Mouse (Mus musculus) mouse trophoblast stem cell (cell line): ENCODE results near the gene Lbhd1.
"Not testable (repeated sequence)": the region's sequence is repeated elsewhere in the genome, so short reads cannot be mapped to it uniquely, and the experiment has no call there.

Experiments
- in situ Hi-C, 2 experiments: fragments of 300-500 bp; cut with MseI, MboI; formaldehyde crosslinking; loops; 2 replicates in 1 of 2; 3 replicates in 1 of 2; pipeline ENCODE4 v1.15.1; 2025

Gene Lbhd1

GRCm38 (mm10) chr19:8871267-8872186, 12.0 kb upstream of the Lbhd1 start, which contains the start of gene Ubxn1:
TSS of gene Ubxn1 (plus strand) at chr19:8871496.
- in situ Hi-C loops = no loop called here

GRCm38 (mm10) chr19:8872266-8872840, 11.2 kb upstream of the Lbhd1 start:
- in situ Hi-C loops = no loop called here

GRCm38 (mm10) chr19:8875031-8875430, 8.5 kb upstream of the Lbhd1 start:
- in situ Hi-C loops = no loop called here

- in situ Hi-C loops = no loop called here
These were observed 3.1 kb upstream of the Lbhd1 start, which contains the start of gene Uqcc3 for GRCm38 (mm10) chr19:8880311-8881033. TSS of gene Uqcc3 (minus strand) at chr19:8880923.

DNA sequence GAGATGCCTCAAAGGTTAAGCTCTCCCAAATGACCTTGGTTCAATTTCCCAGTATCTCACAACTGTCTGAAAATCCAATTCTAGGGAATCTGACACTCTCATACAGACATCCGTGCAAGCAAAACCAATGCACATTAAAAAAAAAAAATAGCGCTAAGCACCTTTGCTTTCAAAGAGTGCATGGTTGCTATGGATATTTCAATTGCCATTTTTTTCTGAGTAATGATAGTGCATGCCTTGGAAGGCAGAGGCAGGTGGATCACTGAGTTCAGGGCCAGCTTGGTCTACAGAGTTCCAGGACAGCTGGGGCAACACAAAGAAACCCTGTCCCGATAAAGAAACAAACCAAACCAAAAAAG, 2.5 kb upstream of the Lbhd1 start:
- in situ Hi-C loops = no loop called here

GRCm38 (mm10) chr19:8886916-8887584, 3.5 kb downstream of the Lbhd1 start:
- in situ Hi-C loops = no loop called here

DNA sequence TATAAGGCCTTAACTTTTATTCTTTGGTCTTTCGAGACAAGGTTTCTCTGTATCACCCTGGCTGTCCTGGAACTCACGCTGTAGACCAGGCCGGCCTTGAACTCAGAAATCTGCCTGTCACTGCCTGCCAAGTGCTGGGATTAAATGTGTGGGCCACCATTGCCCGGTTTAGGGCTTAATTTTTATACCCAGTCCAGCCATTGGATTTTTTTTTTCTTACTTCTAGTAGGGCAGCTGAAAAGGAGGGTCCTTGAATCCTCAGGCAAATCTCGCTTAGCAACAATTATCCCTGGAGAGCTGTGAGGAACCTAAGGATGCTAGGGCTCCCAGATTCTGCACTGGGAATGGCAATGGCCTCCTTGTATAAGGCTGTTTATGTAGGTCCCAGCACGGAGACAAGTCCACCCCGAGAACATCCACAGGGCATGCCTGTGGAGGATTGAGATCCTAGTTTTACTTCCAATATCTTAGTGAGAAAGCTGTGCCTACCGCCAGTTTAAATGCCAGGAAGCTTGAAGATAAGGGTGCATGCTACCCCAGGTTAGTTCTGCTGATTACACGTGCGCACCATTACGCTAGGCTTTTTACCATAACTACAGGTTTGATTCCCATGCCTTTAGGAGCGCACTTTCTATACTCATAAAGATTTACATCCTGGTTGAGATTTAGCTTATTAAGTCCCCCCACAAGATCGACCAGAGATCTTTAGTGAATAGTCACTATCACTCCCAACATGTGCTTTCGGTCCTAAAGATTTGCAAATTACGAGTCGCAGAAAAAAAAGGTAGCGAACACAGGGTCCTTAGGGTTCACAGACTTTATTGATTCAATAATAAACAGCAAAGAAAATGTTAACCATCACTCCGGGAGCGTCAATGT, 4.3 kb downstream of the Lbhd1 start:
- in situ Hi-C loops = no loop called here

DNA sequence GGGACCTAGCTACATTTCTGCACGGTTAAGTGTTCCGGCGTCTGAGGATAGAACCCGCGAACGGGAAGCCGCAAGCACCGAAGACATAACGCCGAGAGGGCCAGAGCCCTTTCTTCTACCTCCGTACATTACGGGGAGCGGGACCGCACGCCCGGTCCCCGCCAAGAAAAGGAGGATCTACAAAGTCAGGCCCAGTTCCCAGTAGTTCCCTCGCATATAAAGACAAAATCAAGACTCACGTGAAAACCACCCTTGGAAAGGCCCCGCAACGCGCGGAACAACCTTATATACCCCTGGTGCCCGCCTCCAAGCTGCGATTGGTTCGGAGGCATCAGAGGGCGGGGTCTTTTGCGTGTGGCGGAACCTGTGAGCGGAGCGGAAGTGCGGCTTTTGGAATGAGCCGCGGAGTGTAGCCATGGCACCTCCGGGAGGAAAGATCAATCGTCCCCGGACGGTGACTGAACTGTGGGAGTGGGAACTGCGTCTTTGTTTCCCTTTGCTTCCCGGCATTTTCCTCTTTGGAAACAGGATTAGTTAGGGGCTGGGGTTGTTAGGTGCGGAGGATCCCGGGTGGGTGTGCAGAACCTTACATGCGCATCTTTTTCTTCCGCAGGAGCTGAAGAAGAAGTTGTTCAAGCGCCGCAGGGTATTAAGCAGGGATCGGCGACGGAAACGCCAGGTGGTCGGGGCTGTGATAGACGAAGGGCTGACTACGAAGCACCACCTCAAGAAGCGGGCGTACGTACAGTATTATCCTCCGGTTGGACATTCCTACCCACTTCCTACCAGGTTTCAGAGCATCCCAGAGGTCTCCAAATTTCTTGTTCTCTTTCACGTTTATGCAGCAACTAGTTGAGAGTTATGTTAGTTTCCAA, 5.2 kb downstream of the Lbhd1 start, which contains the start of the genes 1810009A15Rik and Gm49416:
1810009A15Rik (plus strand) TSS at position 343 of the 875 bp plus-strand sequence.
Gm49416 (plus strand) TSS at position 416 of the 875 bp plus-strand sequence.
- in situ Hi-C loops = no loop called here

DNA sequence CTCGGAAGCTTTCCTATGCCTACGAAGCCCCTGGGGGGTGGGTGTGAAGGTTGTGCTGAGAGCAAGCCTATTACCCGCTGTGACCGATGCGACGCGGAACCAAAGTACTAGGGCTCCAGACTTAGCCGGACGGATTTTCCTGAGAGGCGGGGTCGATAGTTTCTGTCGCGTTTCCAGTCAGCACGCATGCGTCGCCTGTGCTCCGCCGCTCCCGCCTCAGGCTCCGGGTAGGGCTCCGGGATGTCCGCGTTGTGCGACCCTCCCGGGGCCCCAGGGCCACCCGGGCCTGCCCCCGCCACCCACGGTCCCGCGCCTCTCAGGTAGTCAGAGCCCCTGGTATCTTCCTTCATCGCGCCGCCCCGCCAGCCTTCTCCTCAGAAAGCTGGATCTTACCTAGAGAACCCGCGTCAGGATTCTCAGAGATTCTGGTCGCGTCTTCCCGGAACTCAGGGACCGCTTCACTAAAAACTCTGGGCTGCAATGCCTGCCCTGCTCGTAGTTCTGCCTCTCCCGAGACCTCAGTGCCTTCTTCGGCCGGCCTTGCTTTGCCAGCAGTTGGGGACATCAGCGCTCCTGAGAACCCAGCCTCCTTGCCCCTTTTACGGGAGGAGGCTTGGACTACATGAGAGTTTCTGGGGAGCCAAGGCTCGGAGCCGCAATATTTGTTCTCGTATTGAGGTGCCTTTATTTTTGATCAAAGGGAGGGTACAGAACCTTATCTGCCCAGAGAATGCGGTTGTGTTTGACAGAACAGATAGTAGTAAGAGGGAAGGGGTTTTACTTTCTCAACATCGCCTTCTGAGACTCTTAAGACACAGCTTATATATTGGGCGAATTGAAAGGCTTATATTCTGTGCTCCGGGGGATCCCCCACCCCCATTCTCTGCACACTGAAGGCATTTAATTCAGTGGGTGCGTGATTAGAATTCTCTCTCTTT, 9.6 kb downstream of the Lbhd1 start, which contains the start of gene Ints5:
Ints5 (plus strand) TSS at position 177 of the 938 bp plus-strand sequence.
- in situ Hi-C loops = no loop called here

DNA sequence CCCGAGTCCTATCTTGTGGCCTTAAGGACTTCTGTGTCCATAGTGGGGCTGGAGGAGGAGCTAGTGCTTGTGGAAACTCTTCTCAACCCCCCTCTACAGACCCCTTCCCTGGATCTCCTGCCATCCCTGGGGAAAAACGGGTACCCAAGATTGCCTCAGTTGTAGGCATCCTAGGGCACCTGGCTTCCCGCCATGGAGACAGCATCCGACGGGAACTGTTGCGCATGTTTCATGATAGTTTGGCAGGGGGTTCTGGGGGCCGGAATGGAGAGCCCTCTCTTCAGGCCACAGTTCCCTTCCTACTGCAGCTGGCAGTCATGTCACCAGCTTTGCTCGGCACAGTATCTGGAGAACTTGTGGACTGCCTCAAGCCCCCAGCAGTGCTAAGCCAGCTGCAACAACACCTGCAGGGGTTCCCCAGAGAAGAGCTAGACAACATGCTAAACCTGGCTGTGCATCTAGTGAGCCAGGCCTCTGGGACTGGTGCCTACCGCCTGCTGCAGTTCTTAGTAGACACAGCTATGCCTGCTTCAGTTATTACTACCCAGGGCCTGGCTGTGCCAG, 11.9 kb downstream of the Lbhd1 start:
- in situ Hi-C loops = no loop called here

DNA sequence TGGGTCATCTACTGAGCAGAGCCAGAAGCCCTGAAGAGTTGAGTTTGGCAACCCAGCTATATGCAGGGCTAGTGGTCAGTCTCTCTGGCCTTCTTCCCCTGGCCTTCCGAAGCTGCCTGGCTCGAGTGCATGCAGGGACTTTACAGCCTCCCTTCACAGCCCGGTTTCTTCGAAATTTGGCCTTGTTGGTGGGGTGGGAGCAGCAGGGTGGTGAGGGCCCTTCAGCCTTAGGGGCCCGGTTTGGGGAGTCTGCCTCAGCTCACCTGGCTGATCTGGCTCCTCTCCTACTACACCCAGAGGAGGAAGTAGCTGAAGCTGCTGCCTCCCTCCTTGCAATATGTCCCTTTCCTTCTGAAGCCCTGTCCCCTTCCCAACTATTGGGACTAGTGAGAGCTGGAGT, 12.7 kb downstream of the Lbhd1 start:
- in situ Hi-C loops = not testable (repeated sequence)

GRCm38 (mm10) chr19:8897211-8897864, 13.8 kb downstream of the Lbhd1 start:
- in situ Hi-C loops = not testable (repeated sequence)

DNA sequence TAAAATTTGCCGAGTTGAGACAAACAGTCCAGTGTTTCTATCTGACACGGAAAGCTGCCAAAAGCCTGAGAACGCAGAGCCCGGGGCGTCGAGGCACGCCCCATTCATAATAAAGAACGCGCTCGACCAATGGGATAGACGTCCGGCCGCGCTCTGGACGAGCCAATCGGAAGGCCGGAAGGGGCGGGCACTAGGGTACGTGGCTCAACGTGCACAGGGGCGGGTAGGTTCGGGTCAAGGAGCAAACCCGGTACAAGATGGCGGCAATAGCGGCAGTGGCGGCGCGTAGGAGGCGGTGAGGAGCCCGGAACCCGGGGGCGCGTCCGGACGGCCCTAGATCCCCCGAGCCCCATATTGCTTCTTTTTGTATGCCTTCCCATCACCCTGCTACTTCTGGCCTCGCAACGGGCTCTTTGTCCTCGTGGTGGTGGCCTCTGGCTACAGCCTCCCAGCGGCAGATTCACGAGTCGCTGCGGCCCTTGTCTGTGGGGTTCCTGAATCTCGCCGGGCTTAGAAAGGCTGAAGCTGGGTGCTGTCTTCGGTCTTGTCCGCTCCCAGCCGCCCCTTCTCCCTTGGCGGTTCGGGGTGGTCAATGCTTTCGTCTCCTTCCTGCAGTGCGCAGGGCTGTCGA, 14.4 kb downstream of the Lbhd1 start, which contains the start of gene Ganab:
Ganab (plus strand) TSS at position 207 of the 631 bp plus-strand sequence.
- in situ Hi-C loops = no loop called here

DNA sequence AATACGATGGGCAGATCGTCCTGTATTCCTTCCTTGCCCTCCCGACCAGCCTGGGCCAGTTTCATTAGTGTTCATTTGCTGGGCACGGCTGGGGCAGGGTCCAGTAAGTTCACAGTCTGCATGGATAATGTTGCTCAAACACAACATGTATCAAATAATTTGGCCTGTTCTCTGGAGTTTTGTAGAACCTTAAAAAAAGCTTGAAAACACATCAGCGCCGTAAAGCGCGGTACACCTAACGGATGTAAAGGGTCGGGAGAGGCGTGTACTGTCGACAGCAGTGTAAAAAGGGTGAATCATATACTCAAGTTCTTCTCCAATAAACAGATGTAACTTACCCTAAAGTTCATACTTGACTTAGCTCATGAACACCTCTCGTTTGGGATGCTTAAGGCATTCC, 15.0 kb downstream of the Lbhd1 start:
- in situ Hi-C loops = no loop called here

DNA sequence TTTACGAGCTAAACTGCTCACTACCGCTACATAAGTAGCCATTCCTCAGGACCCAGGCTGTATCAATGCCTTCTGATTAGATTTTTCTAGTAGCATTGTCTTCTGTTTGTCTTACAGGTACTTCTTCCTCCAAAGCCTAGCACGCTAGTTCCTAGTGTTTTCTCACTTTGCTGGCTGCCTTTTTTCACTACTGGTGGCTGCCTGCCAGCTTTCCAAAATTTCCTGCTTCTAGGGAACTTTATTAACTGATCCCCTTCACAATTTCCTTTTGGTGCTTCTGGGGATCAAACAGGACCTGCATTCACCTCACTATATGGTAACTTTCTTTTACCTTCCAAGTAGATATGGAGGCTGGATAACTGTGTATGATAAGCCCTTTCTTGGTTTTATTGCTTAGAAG, 15.5 kb downstream of the Lbhd1 start:
- in situ Hi-C loops = no loop called here

GRCm38 (mm10) chr19:8903412-8903811, 19.9 kb downstream of the Lbhd1 start:
- in situ Hi-C loops = no loop called here

DNA sequence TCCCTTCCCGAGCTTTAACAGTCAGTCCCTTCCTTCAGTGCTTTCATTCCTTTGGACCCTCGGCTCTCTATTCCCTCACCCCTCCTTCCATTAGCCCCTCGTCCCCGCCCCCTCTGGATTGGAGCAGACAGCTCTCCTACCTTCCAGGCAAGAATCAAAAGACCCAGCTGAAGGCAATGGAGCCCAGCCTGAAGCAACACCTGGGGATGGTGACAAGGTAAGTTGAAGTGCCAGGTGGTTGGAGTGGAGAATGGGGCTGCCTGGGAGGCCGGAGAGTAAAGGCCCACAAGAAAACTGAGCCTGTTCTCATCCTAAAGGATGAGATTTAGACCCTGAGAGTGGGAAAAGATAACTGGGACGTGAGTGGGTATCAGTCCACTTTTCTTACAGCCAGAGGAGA, 25.0 kb downstream of the Lbhd1 start:
- in situ Hi-C loops = no loop called here
